Mouse (Mus musculus): ENCODE measurements at regions not wholly inside any gene's neighbourhood (a gene's known extent, or its start where the extent isn't known, plus 50 kb on each side); places are given as distances from the start of the nearest gene placed in this dataset.

DNA sequence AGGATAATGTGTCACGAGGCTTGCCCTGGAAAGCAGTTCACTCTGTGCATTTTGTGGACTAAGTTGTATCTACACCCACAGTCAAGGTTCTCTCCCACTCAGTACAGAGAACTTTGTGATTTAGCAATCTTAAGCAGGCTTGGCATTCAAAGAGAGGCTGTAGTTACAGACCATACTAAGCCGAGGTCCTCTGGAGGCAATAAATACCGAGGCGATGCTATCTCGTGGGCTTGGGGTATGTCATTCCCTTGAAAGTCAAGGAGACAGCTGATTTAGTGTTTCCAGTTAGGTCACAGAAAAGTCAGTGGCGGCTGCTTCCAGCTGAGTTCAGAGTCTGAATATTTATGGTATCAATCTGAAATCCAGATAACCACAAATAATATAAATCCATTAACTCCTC lies 370.4 kb downstream of the Nuf2 start:
- TF ChIP-seq CTCF (IDR thresholded peaks at IDR 0.05; ENCODE audit: insufficient read depth, low read depth, low read length) = no peak
- no peak for TF ChIP-seq POLR2A (IDR thresholded peaks at IDR 0.05; ENCODE audit: insufficient read depth, low read depth, low read length)
